10 mouse cellular contexts compared by ENCODE assay signal in genomic region chr4:12506851-12507551, GRCm38 (mm10).
DNase-seq lines count a peak whose midpoint lies in the region; ATAC-seq lines count a peak whose summit lies in the region.
"Had no signal": no experiment of that assay in that cellular context is flagged by ENCODE, and none has a peak within 500 bp of the region (broad histone marks: within the 10 kb centered on the region; RNA-seq: fewer than 3 reads in every experiment).

No protein-coding gene starts in this region.

- DNase-seq in heart, adult 9 months (ENCODE audit: low spot score in 2 of 2), result no peak
- peak; percentile 1 for DNase-seq in NIH3T3 (ENCODE audit: low read depth)
- DNase-seq in embryonic facial prominence, embryonic 14.5 days (ENCODE audit: low spot score), result peak; percentile 85
- DNase-seq in adrenal gland, adult 2 months, result no peak
- DNase-seq in spleen, postnatal 14 days (ENCODE audit: low spot score in 2 of 2), result no peak
- DNase-seq: thymus, adult 18-20 months had no signal

- H3K4me3 ChIP-seq in heart, embryonic 16.5 days (ENCODE audit: low read length), result no peak overlapping the region
- H3K4me3 ChIP-seq in embryonic facial prominence, embryonic 14.5 days (ENCODE audit: low read depth, low read length), result no peak overlapping the region
- H3K4me3 ChIP-seq in limb, embryonic 13.5 days, result no peak overlapping the region

- ATAC-seq in heart, embryonic 16.5 days (replicated peaks; ENCODE audit: extremely low read depth, insufficient read depth, low FRiP score), result peak; percentile 89
- peak; percentile 90 for ATAC-seq in embryonic facial prominence, embryonic 14.5 days (ENCODE audit: low read depth)
- peak; percentile 83 for ATAC-seq in limb, embryonic 13.5 days (ENCODE audit: low FRiP score, low read depth)
- ATAC-seq in monocyte, adult 5-6 weeks (replicated peaks; ENCODE audit: insufficient number of reproducible peaks, low FRiP score, low TSS enrichment, poor library complexity, severe bottlenecking), result no peak

- peak overlapping the region; percentile 13; the same call in 1 of the 2 replicates for H3K27ac ChIP-seq in heart, embryonic 16.5 days (ENCODE audit: low read length)
- H3K27ac ChIP-seq in embryonic facial prominence, embryonic 14.5 days (replicated peaks; ENCODE audit: low read depth, low read length), result peak overlapping the region; percentile 65; the same call in 1 of the 2 replicates
- H3K27ac ChIP-seq in limb, embryonic 13.5 days, result peak overlapping the region; percentile 39; the same call in 1 of the 2 replicates
- H3K27ac ChIP-seq: liver, embryonic 14.5 days had no signal

- no peak overlapping the region for H3K9ac ChIP-seq in heart, embryonic 16.5 days (ENCODE audit: low read length)
- H3K9ac ChIP-seq in embryonic facial prominence, embryonic 14.5 days (ENCODE audit: low read depth, low read length), result no peak overlapping the region
- H3K9ac ChIP-seq in limb, embryonic 13.5 days, result no peak overlapping the region
- H3K9ac ChIP-seq: liver, embryonic 14.5 days had no signal

- no peaks in the 10 kb centered on the region for H3K27me3 ChIP-seq in heart, embryonic 16.5 days (ENCODE audit: control insufficient read depth, insufficient read depth, low read length)
- H3K27me3 ChIP-seq in embryonic facial prominence, embryonic 14.5 days (replicated peaks; ENCODE audit: control insufficient read depth, insufficient read depth, low read length), result no peaks in the 10 kb centered on the region
- no peaks in the 10 kb centered on the region for H3K27me3 ChIP-seq in limb, embryonic 13.5 days

- H3K36me3 ChIP-seq in heart, embryonic 16.5 days (ENCODE audit: control insufficient read depth, insufficient read depth), result no peaks in the 10 kb centered on the region
- H3K36me3 ChIP-seq in embryonic facial prominence, embryonic 14.5 days (ENCODE audit: control insufficient read depth, insufficient read depth, low read length), result no peaks in the 10 kb centered on the region
- H3K36me3 ChIP-seq in limb, embryonic 13.5 days, result no peaks in the 10 kb centered on the region

- peak overlapping the region; percentile 17; the same call in 1 of the 2 replicates for H3K4me2 ChIP-seq in heart, embryonic 16.5 days (ENCODE audit: low read depth, low read length)
- peak overlapping the region; percentile 21 for H3K4me2 ChIP-seq in embryonic facial prominence, embryonic 14.5 days (ENCODE audit: low read depth, low read length)
- peak overlapping the region; percentile 41 for H3K4me2 ChIP-seq in limb, embryonic 13.5 days (replicated peaks)

- whole genome bisulfite sequencing in heart, embryonic 16.5 days, result 29% methylated on average over 8 of the region's 8 CpGs
- 17% methylated on average over 8 of the region's 8 CpGs for WGBS in embryonic facial prominence, embryonic 14.5 days
- WGBS in limb, embryonic 13.5 days, result 18% methylated on average over 8 of the region's 8 CpGs

- H3K4me1 ChIP-seq in heart, embryonic 16.5 days (ENCODE audit: control insufficient read depth, insufficient read depth, low read length), result peaks cover 20% of the 10 kb centered on the region
- H3K4me1 ChIP-seq in embryonic facial prominence, embryonic 14.5 days (ENCODE audit: control insufficient read depth, insufficient read depth, low read length), result peaks cover 24% of the 10 kb centered on the region
- H3K4me1 ChIP-seq in limb, embryonic 13.5 days, result peaks cover 31% of the 10 kb centered on the region

- no peaks in the 10 kb centered on the region for H3K9me3 ChIP-seq in heart, embryonic 16.5 days (replicated peaks; ENCODE audit: control insufficient read depth, low read length)
- H3K9me3 ChIP-seq in embryonic facial prominence, embryonic 14.5 days (ENCODE audit: control insufficient read depth, low read length), result no peaks in the 10 kb centered on the region
- H3K9me3 ChIP-seq in limb, embryonic 13.5 days, result no peaks in the 10 kb centered on the region

Comparison
In these comparisons a context has a peak if more than half of its experiments do, and no peak if none do; other contexts are left out.
1. H3K27ac ChIP-seq: peak in every context shown above with its lines; median percentile 65 in embryonic facial prominence, embryonic 14.5 days; 39 in limb, embryonic 13.5 days; 13 in heart, embryonic 16.5 days.
2. DNase-seq: peak in NIH3T3 (single experiment) and embryonic facial prominence, embryonic 14.5 days (single experiment); none in heart, adult 9 months (0 of 2), adrenal gland, adult 2 months (single experiment) and spleen, postnatal 14 days (0 of 2).
3. Peak in every context shown above with its lines, with median percentiles within 50 percentile points of each other: H3K4me2 ChIP-seq.